Comparison of ENCODE assay signal across 30 mouse cellular contexts in the genomic region with DNA sequence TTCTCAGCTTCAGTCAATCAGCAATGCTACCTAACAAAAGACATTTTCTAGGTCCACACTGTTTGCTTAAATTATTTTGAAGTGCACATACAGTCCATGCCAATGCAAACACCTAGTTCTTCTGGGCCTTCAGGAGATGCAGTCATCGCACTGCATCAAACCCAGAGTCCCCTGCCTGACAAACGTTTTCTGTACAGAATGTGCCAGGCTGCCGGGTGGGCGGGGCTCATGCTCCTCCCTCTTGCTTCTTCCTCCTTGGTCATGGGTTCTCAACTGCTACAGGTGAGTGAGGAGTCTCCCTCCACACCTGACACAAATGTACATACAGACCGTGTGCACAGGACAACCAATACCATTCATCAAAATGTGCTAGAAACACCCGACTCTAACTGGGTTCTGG. TPM values are rescaled to one million over a fixed set of nuclear protein-coding genes. Genes with fewer than 3 reads are reported as not detected.
DNase-seq lines count a peak whose midpoint lies in the region; ATAC-seq and TF ChIP-seq lines count a peak whose summit lies in the region.
"Had no signal": no experiment of that assay in that cellular context is flagged by ENCODE, and none has a peak within 500 bp of the region (broad histone marks: within the 10 kb centered on the region; RNA-seq: fewer than 3 reads in every experiment).

No protein-coding gene starts in this region.

- H3K4me3 ChIP-seq in layer of hippocampus, adult 2 months = no peak overlapping the region
- no peak overlapping the region for H3K4me3 ChIP-seq in cortical plate, adult 2 months (ENCODE audit: insufficient read depth, low read length)
- H3K4me3 ChIP-seq in intestine, postnatal 0 days (ENCODE audit: low read depth, low read length) = no peak overlapping the region
- H3K4me3 ChIP-seq: embryonic facial prominence, embryonic 10.5 days; heart, adult 2 months; heart, embryonic 13.5 days; limb, embryonic 12.5 days; lung, embryonic 15.5 days had no signal

- no peaks in the 10 kb centered on the region; the same call in 1 of the 2 replicates for H3K9me3 ChIP-seq in intestine, postnatal 0 days (ENCODE audit: control insufficient read depth)
- H3K9me3 ChIP-seq: lung, embryonic 15.5 days had no signal

- 56% methylated on average over 6 of the region's 6 CpGs for WGBS in intestine, postnatal 0 days

- H3K27me3 ChIP-seq in intestine, postnatal 0 days (replicated peaks; ENCODE audit: control insufficient read depth, insufficient read depth, low read length) = no peaks in the 10 kb centered on the region
- H3K27me3 ChIP-seq: heart, embryonic 13.5 days; limb, embryonic 12.5 days; lung, embryonic 15.5 days had no signal

- peaks cover 24% of the 10 kb centered on the region for H3K36me3 ChIP-seq in intestine, postnatal 0 days (ENCODE audit: control insufficient read depth, insufficient read depth)

- H3K4me2 ChIP-seq in intestine, postnatal 0 days (replicated peaks; ENCODE audit: low read depth) = no peak overlapping the region
- H3K4me2 ChIP-seq: heart, embryonic 13.5 days; limb, embryonic 12.5 days; liver, embryonic 11.5 days; lung, embryonic 15.5 days had no signal

- peaks cover 15% of the 10 kb centered on the region for H3K4me1 ChIP-seq in cortical plate, adult 2 months (ENCODE audit: control insufficient read depth, insufficient read depth, low read length)
- H3K4me1 ChIP-seq in intestine, postnatal 0 days (replicated peaks; ENCODE audit: control insufficient read depth, insufficient read depth, low read length) = no peaks in the 10 kb centered on the region
- H3K4me1 ChIP-seq: lung, embryonic 15.5 days had no signal

- peak; percentile 34; the same call in 1 of the 2 replicates for ATAC-seq in intestine, postnatal 0 days
- ATAC-seq: forebrain, embryonic 16.5 days had no signal

- no peak for DNase-seq in layer of hippocampus, adult 2 months (ENCODE audit: low spot score in 2 of 2)
- DNase-seq in layer of hippocampus, adult 8-10 months (ENCODE audit: low spot score in 2 of 2) = no peak
- peak; percentile 55 for DNase-seq in lung, postnatal 25 days (ENCODE audit: low spot score)
- no peak for DNase-seq in kidney, postnatal 36 days
- no peak for DNase-seq in gastrocnemius, postnatal 10 days
- DNase-seq: adrenal gland, adult 2 months; cerebellum, adult 11 months; cerebellum, adult 9-11 months; gastrocnemius, postnatal 25 days; heart, adult 2 months; heart, postnatal 14 days; kidney, adult 2 months; right cerebral cortex, postnatal 25 days; spleen, adult 18-20 months; thymus, postnatal 25 days had no signal

- no peak for TF ChIP-seq POLR2A in cortical plate, adult 2 months (IDR thresholded peaks at IDR 0.05; ENCODE audit: extremely low read depth, insufficient read depth, low read length)

- no peak for TF ChIP-seq CTCF in layer of hippocampus, adult 2 months (conservative IDR thresholded peaks at IDR 0.05)
- no peak for TF ChIP-seq CTCF in cortical plate, adult 2 months (IDR thresholded peaks at IDR 0.05; ENCODE audit: extremely low read depth, insufficient read depth, low read length)
- no peak for TF ChIP-seq CTCF in intestine, postnatal 0 days (IDR thresholded peaks at IDR 0.05; ENCODE audit: low read depth)

- H3K9ac ChIP-seq in intestine, postnatal 0 days (ENCODE audit: low read depth, low read length) = 0 out of 2 replicates have a peak overlapping the region, but pooled peaks have one; percentile 17
- H3K9ac ChIP-seq: heart, embryonic 13.5 days; limb, embryonic 12.5 days; lung, embryonic 15.5 days had no signal

- peak overlapping the region; percentile 60 for H3K27ac ChIP-seq in layer of hippocampus, adult 2 months
- peak overlapping the region; percentile 30; the same call in 1 of the 2 replicates for H3K27ac ChIP-seq in cortical plate, adult 2 months (ENCODE audit: insufficient read depth, low read length)
- H3K27ac ChIP-seq in intestine, postnatal 0 days (ENCODE audit: low read depth, low read length) = no peak overlapping the region
- H3K27ac ChIP-seq: embryonic facial prominence, embryonic 10.5 days; heart, adult 2 months; heart, embryonic 13.5 days; kidney, postnatal 0 days; limb, embryonic 12.5 days; lung, embryonic 15.5 days had no signal

RNA-seq across cellular contexts. Expression of a gene that starts 31.4 kb away (rescaled TPM):
- total RNA-seq in layer of hippocampus, adult 2 months (2021) = under 1 TPM; 0.59 to 0.61 TPM
- total RNA-seq in layer of hippocampus, adult 8-10 months (2022) = under 1 TPM in 3 of 4 experiments, not detected in 1; 0.25 to 0.63 (median 0.31) TPM
- polyA plus RNA-seq in cortical plate, adult 2 months (2012; rRNA removed) = 0.61 and 0.91 TPM in 2 replicates
- 8.9 and 9.9 TPM in 2 replicates for polyA plus RNA-seq in intestine, postnatal 0 days (2015; fragmentation: Nextera tagmentation; extraction: Ambion mirVana)
- under 1 TPM; 0.26 to 0.43 TPM for total RNA-seq in gastrocnemius, postnatal 10 days (2021)
- total RNA-seq: common myeloid progenitor, adult 5-6 weeks; heart, adult 2 months; heart, postnatal 14 days; layer of hippocampus, postnatal 25 days; megakaryocyte, adult 5-6 weeks; MEL; neutrophil, adult 5-6 weeks had no signal
- polyA plus RNA-seq: C2C12; liver, embryonic 11.5 days had no signal
